Mouse (Mus musculus) liver, embryonic 12.5 days (tissue): ENCODE data around the gene Rgs7bp. TPM values are rescaled to one million over a fixed set of nuclear protein-coding genes. Genes with fewer than 3 reads are reported as not detected.

Source experiments
- ATAC-seq: fragments of 200-750 bp; cut with Nextera tagmentation; 2 replicates; pipeline ENCODE4 v1.8.0; 2017; ENCODE audit warnings: moderate number of reproducible peaks, mild to moderate bottlenecking, moderate library complexity
- H3K27ac ChIP-seq: fragments of 300-500 bp; sonication (generic); 2 replicates; pipeline ENCODE4 v1.5.1; 2016; ENCODE audit warnings: mild to moderate bottlenecking
- H3K27me3 ChIP-seq: fragments of 300-500 bp; sonication (generic); replicated peaks from 2 replicates; pipeline ENCODE4 v1.6.1; 2016; ENCODE audit warnings: mild to moderate bottlenecking, moderate library complexity
- H3K36me3 ChIP-seq: fragments of 300-500 bp; sonication (generic); 2 replicates; pipeline ENCODE4 v1.6.1; 2016; ENCODE audit warnings: mild to moderate bottlenecking, moderate library complexity
- H3K4me1 ChIP-seq: fragments of 300-500 bp; sonication (generic); 2 replicates; pipeline ENCODE4 v1.6.1; 2016
- H3K4me2 ChIP-seq: fragments of 300-500 bp; sonication (generic); 2 replicates; pipeline ENCODE4 v1.6.1; 2016; ENCODE audit warnings: mild to moderate bottlenecking, moderate library complexity
- H3K4me3 ChIP-seq: fragments of 300-500 bp; sonication (generic); 2 replicates; pipeline ENCODE4 v1.5.1; 2016; ENCODE audit warnings: mild to moderate bottlenecking, moderate library complexity
- H3K9ac ChIP-seq: fragments of 300-500 bp; sonication (generic); 2 replicates; pipeline ENCODE4 v1.6.1; 2016; ENCODE audit warnings: mild to moderate bottlenecking, moderate library complexity
- H3K9me3 ChIP-seq: fragments of 300-500 bp; sonication (generic); replicated peaks from 2 replicates; pipeline ENCODE4 v1.6.1; 2016; ENCODE audit warnings: mild to moderate bottlenecking, moderate library complexity
- WGBS: fragments of 180-500 bp; shearing (Covaris S2); methylation state at CpG from one replicate; pipeline ENCODE4 v1.1.7; 2016; ENCODE audit not compliant: insufficient replicate concordance; 5-methylcytosine and 5-hydroxymethylcytosine counted together
- polyA plus RNA-seq: library from polyadenylated mRNA; unstranded; fragments of >200 nt; fragmentation: Nextera tagmentation; extraction: Ambion mirVana; gene quantifications from 2 replicates; pipeline ENCODE4 v1.2.1, GENCODE M21; 2016

Gene Rgs7bp
- polyA plus RNA-seq, 1 experiment from 2014 or later: 0.64 TPM

GRCm38 (mm10) chr13:105002132-105002830 is 52.4 kb downstream of the Rgs7bp start:
- Histone ChIP-seq H3K27ac (no peak overlapping the region), H3K4me3 (no peak overlapping the region), H3K36me3 (no peaks in the 10 kb centered on the region), H3K9ac (no peak overlapping the region), H3K9me3 (no peaks in the 10 kb centered on the region), H3K4me2 (no peak overlapping the region), H3K27me3 (no peaks in the 10 kb centered on the region), H3K4me1 (no peaks in the 10 kb centered on the region)
- ATAC-seq: no peak
- 69% methylated on average over 5 of the region's 5 CpGs for WGBS

DNA sequence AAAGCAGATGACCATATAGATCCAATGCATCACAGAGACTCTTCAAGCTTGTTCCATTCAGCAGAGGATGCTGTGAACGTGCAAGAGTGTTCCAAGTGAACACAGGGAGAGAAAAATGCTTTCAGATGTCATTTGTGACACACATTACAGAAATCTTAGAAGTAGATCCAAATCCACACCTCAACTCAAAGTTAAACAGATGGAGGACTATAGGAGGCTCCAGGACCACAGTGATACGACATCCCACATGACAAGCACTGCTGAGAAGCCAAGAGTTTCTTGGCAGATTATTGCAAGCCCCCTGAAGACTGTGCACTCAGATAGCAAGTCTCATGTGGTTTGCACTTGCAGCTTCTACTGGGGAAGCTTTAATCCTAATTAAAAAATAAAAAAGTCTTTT is 53.0 kb downstream of the Rgs7bp start:
- no peak for ATAC-seq
- Histone ChIP-seq H3K36me3 (no peaks in the 10 kb centered on the region), H3K9ac (no peak overlapping the region), H3K4me3 (no peak overlapping the region), H3K27me3 (no peaks in the 10 kb centered on the region), H3K4me1 (no peaks in the 10 kb centered on the region), H3K9me3 (no peaks in the 10 kb centered on the region), H3K4me2 (no peak overlapping the region), H3K27ac (no peak overlapping the region)
- 57% methylated on average over 2 of the region's 2 CpGs for WGBS

- Histone ChIP-seq H3K9ac (no peak overlapping the region), H3K4me2 (no peak overlapping the region), H3K27ac (no peak overlapping the region), H3K27me3 (no peaks in the 10 kb centered on the region), H3K4me3 (no peak overlapping the region), H3K4me1 (no peaks in the 10 kb centered on the region), H3K36me3 (no peaks in the 10 kb centered on the region), H3K9me3 (no peaks in the 10 kb centered on the region)
- ATAC-seq: no peak
- 64% methylated on average over 7 of the region's 7 CpGs for WGBS
These were observed 65.9 kb downstream of the Rgs7bp start for GRCm38 (mm10) chr13:104988811-104989258.

GRCm38 (mm10) chr13:104988009-104988540 is 66.7 kb downstream of the Rgs7bp start:
- H3K36me3 ChIP-seq: no peaks in the 10 kb centered on the region
- no peaks in the 10 kb centered on the region for H3K27me3 ChIP-seq
- no peak for ATAC-seq
- no peak overlapping the region for H3K4me2 ChIP-seq
- H3K4me3 ChIP-seq: no peak overlapping the region
- H3K27ac ChIP-seq: no peak overlapping the region
- no peaks in the 10 kb centered on the region for H3K9me3 ChIP-seq
- H3K4me1 ChIP-seq: no peaks in the 10 kb centered on the region
- H3K9ac ChIP-seq: no peak overlapping the region
- 79% methylated on average over 13 of the region's 13 CpGs for WGBS

- ATAC-seq: no peak
- Histone ChIP-seq H3K4me1 (no peaks in the 10 kb centered on the region), H3K4me3 (no peak overlapping the region), H3K4me2 (no peak overlapping the region), H3K27me3 (no peaks in the 10 kb centered on the region), H3K9me3 (no peaks in the 10 kb centered on the region), H3K27ac (no peak overlapping the region), H3K9ac (no peak overlapping the region), H3K36me3 (no peaks in the 10 kb centered on the region)
- 78% methylated on average over 4 of the region's 4 CpGs for WGBS
These were observed 69.0 kb downstream of the Rgs7bp start for GRCm38 (mm10) chr13:104985691-104986090.

- Histone ChIP-seq H3K27ac (no peak overlapping the region), H3K4me1 (no peaks in the 10 kb centered on the region), H3K4me3 (no peak overlapping the region), H3K4me2 (no peak overlapping the region), H3K36me3 (no peaks in the 10 kb centered on the region), H3K9ac (no peak overlapping the region), H3K27me3 (no peaks in the 10 kb centered on the region), H3K9me3 (no peaks in the 10 kb centered on the region)
- 70% methylated on average over 5 of the region's 5 CpGs for WGBS
- no peak for ATAC-seq
These were observed 70.7 kb downstream of the Rgs7bp start for GRCm38 (mm10) chr13:104983989-104984388.

DNA sequence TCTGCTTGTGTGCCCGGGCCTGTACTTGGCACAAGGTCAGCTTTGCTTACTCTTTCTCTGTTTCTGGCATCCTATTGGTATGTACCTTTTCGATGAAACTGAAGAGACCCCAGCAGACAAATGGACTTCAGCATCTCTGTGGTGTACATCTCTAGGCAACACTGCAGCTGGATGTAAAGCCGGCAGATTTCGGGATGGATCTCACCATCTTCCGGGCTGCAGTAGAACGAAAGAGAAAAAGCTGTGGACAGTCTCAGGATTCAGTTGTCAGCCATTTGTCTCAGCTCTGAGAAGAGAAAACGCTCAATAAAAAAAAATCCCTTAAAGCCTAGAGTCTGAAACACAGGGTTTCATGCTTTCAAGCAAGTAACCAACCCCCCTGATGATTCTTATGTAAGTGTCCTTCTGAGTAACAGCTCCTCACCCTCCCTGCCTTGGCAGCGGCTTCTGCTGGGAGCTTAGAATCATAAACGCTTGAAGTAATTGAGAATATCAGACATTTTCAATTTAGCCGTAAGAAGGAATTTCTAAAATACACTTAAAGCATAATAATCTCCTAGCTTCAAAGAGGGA is 71.9 kb downstream of the Rgs7bp start:
- 79% methylated on average over 10 of the region's 10 CpGs for WGBS
- Histone ChIP-seq H3K4me2 (no peak overlapping the region), H3K9me3 (no peaks in the 10 kb centered on the region), H3K36me3 (no peaks in the 10 kb centered on the region), H3K4me3 (no peak overlapping the region), H3K9ac (no peak overlapping the region), H3K27me3 (no peaks in the 10 kb centered on the region), H3K27ac (no peak overlapping the region), H3K4me1 (no peaks in the 10 kb centered on the region)
- no peak for ATAC-seq

- ATAC-seq: no peak
- H3K9ac ChIP-seq: no peak overlapping the region
- no peaks in the 10 kb centered on the region for H3K27me3 ChIP-seq
- WGBS: 65% methylated on average over 1 of the region's 1 CpGs
- H3K36me3 ChIP-seq: no peaks in the 10 kb centered on the region
- H3K4me3 ChIP-seq: no peak overlapping the region
- no peaks in the 10 kb centered on the region for H3K9me3 ChIP-seq
- no peaks in the 10 kb centered on the region for H3K4me1 ChIP-seq
- no peak overlapping the region for H3K4me2 ChIP-seq
- H3K27ac ChIP-seq: no peak overlapping the region
These were observed 76.6 kb downstream of the Rgs7bp start for GRCm38 (mm10) chr13:104978176-104978575.

DNA sequence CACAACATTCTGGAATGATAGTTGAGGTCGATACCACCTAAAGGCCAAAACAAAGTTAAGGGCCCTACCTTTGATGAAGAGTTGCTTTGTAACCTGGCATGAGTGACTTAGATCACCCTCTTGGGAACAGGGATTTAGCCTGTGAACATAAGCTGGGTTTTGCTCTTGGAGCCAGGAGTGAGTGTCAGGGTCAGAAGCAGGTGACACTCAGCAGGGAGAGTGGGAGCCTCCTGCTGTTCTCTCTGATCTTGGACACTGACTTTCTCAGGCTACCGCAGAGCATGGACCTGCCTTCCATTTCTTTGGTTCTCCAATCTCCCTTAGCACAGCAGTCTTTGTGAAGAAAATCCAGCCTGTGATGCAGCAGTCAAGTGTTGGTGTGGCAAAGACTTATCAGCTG is 87.2 kb downstream of the Rgs7bp start:
- Histone ChIP-seq H3K4me2 (no peak overlapping the region), H3K27ac (no peak overlapping the region), H3K9me3 (no peaks in the 10 kb centered on the region), H3K9ac (no peak overlapping the region), H3K4me3 (no peak overlapping the region), H3K36me3 (no peaks in the 10 kb centered on the region), H3K27me3 (no peaks in the 10 kb centered on the region), H3K4me1 (no peaks in the 10 kb centered on the region)
- no peak for ATAC-seq
- 51% methylated on average over 2 of the region's 2 CpGs for WGBS

DNA sequence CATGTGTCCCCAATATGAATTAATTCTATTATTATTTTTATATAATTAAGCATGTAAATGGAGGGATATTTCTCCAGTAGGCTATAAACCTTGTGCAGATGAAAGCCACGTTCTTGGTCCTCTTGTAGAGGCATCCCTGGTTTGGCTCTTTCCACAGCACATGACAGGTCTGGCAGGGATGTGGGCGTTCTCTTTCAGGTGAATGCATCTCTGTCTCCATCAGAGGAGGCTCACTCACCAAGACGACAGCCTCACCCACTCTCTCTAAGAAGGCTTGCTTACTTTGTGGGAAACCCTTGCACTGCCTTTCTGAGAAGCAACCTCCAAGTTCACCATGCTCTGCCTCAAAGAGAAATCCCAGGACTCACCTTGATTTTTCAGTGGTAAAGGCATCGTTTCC is 91.0 kb downstream of the Rgs7bp start:
- WGBS: 60% methylated on average over 4 of the region's 4 CpGs

DNA sequence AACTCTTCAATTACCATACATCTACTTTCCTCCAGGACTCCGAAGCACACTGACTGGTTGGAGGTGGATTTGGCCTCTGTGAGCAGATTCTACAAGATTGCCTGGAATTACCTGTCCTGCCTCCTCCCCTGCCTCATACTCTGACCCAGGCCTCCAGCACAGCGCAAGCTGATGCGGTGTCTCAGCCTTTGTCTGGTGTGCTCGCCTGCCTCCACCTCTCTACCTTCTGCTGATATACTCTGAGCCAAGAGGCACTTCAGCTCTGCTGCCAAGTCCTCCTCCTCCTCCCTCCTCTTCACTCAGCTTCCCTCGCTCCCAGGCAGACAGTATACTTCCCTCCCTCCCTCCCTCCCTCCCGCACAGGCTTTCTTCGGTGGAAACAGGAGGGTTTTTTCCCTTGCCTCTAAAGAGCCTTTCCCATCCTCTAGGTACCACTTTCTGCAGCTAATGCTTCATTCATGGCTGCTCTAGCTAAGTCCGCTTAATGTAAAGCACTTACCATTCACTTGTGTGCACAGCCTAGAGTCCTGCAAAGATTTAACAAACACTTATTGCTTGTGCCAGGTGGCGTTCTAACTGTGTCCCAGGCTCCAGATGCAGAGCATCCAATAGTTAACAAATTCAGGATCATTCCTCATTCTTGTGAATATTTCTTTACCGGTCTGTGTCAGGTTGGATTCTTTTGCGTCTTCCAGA is 91.9 kb downstream of the Rgs7bp start:
- Histone ChIP-seq H3K9ac (no peak overlapping the region), H3K9me3 (no peaks in the 10 kb centered on the region), H3K4me1 (no peaks in the 10 kb centered on the region), H3K4me2 (no peak overlapping the region), H3K36me3 (no peaks in the 10 kb centered on the region), H3K4me3 (no peak overlapping the region), H3K27ac (no peak overlapping the region), H3K27me3 (no peaks in the 10 kb centered on the region)
- WGBS: 63% methylated on average over 11 of the region's 11 CpGs
- no peak for ATAC-seq

More for the DNA sequence above, 91.0 kb downstream of the Rgs7bp start:
- Histone ChIP-seq H3K27ac (no peak overlapping the region), H3K4me2 (no peak overlapping the region), H3K9me3 (no peaks in the 10 kb centered on the region), H3K4me1 (no peaks in the 10 kb centered on the region), H3K4me3 (no peak overlapping the region), H3K36me3 (no peaks in the 10 kb centered on the region), H3K27me3 (no peaks in the 10 kb centered on the region), H3K9ac (no peak overlapping the region)
- no peak for ATAC-seq

DNA sequence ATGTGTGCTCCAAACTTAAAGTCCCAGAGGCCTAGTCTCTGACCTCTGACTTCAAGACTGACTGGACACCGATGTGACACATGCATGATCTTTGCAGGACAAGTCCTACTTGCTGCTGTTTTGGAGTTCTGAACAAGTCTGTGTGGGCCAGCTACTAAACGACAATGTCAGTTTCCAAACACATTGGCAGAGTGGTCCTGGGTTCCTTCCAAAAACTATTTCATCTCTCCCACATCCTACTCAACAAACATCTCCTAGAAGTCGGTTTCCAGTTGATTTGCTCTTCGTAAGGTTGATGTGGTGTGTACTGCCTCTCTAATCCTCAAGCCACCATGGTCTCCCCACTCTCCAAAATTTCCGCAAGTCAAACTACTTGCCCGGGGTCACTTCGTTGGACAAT is 92.6 kb downstream of the Rgs7bp start:
- Histone ChIP-seq H3K9ac (no peak overlapping the region), H3K4me1 (no peaks in the 10 kb centered on the region), H3K36me3 (no peaks in the 10 kb centered on the region), H3K4me2 (no peak overlapping the region), H3K27me3 (no peaks in the 10 kb centered on the region), H3K9me3 (no peaks in the 10 kb centered on the region), H3K4me3 (no peak overlapping the region), H3K27ac (no peak overlapping the region)
- ATAC-seq: no peak
- 71% methylated on average over 7 of the region's 7 CpGs for WGBS
